Mouse (Mus musculus): ENCODE measurements around the gene Slc16a6.

- TF ChIP-seq CTCF (IDR thresholded peaks at IDR 0.05; ENCODE audit: insufficient read depth, low read length) (no peak), POLR2A (IDR thresholded peaks at IDR 0.05; ENCODE audit: borderline replicate concordance, extremely low read depth, low read depth, low read length) (no peak)
Measured at GRCm38 (mm10) chr11:109520958-109521357, 47.6 kb upstream of the Slc16a6 start.
